Mouse (Mus musculus) brain, embryonic 14.5 days (tissue): ENCODE measurements around the gene Pax4.

Experiments used
- CTCF ChIP-seq: fragments of 200-500 bp; IDR thresholded peaks from 2 replicates; pipeline ENCODE4 v1.5.1; 2012; ENCODE audit warnings: inconsistent platforms, mild to moderate bottlenecking, moderate library complexity, borderline replicate concordance; ENCODE audit not compliant: insufficient read depth, insufficient read length; ENCODE audit errors: extremely low read depth
- POLR2A ChIP-seq: fragments of 200-500 bp; IDR thresholded peaks from 2 replicates; pipeline ENCODE4 v1.6.1; 2012; ENCODE audit warnings: mild to moderate bottlenecking, inconsistent platforms, borderline replicate concordance; ENCODE audit not compliant: poor library complexity, insufficient read depth, insufficient read length, severe bottlenecking; ENCODE audit errors: extremely low read depth

- TF ChIP-seq CTCF (no peak), POLR2A (no peak)
Observed at GRCm38 (mm10) chr6:28488204-28488851, 39.2 kb upstream of the Pax4 start.
